Mouse (Mus musculus) cerebellum, postnatal 10 days (tissue): Measurements from ENCODE around the gene Inafm2.
A peak's percentile ranks its signal among the peaks of the same experiment; 100 is the strongest.

Source experiments
- DNase-seq, 2 experiments: peaks; one replicate each; pipeline ENCODE4 v3.0.0; 2021; ENCODE audit warnings: mixed read lengths in 2 of 2

The Inafm2 gene

DNA sequence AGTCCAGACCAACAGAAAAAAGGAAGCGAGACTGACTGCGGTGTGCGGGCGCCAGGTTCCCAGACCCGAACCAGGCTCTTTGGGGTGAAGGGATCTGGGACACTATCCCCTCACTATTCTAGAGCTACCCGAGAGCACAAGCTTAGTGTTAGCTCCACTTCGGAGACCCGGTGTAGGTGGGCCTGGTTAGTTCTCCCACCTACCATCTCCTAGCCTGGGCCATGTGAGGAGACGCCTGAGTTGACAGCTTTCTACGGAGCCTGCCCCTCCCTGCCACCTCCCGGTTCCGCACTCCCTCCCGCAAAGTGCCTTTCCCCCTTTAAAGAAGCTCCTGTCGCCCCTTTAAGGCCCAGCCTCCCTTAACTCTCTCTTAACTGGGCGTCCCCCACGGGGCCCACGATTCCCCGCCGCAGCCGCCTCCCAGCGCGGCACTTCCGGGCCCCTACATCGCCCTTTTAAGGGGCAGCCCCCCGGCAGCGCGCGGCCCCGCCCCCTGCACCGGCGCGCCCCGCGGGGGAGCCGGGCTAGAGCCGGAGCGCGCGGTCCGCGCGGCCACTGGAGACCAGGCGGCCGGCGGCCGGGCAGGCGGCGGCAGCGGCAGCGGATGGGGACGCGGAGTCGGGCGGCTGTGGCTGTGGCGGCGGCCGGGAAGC, at the start of gene Inafm2:
Gene Inafm2, plus strand, starts transcription at position 527 of the 653 bp plus-strand sequence.
- DNase-seq: peak; percentile 91 to 95

DNA sequence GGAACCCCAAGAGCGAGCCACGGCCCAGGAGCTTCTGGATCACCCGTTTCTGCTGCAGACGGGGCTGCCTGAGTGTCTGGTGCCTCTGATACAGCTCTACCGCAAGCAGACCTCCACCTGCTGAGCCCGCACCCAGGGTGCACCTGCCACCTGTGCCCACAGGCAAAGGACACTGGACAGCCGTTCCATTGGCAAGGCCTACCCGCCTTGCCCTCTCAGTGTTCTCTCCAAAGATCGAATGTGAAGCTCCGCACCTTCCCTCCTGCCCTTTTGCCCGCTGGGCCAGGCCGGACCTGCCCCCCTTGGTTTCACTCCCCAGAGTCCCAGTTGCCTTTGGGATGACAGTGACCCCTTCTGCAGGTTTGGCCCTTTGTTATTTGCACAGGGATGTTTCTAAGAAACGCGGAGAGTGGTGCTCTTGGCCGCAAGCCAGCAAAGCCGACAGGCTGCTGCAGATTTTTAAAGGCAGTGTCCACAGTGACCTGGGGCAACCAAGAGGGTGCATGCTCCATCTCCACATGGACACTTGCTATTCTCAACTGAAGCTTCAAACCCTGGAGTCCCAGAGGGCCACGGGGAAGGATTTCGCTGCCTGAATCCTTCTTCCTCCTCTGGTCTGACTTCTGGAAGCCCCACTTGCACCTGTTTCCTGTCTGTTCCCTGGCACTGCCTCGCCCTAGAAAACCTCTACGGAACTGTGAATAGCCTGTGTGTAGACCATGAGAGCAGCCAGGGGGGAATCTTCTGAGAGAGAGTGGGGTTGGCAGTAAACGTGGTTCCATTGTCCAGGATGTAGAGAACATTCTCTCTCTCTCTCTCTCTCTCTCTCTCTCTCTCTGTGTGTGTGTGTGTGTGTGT, 48.9 kb upstream of the Inafm2 start:
- DNase-seq: peak; percentile 49 to 67

DNA sequence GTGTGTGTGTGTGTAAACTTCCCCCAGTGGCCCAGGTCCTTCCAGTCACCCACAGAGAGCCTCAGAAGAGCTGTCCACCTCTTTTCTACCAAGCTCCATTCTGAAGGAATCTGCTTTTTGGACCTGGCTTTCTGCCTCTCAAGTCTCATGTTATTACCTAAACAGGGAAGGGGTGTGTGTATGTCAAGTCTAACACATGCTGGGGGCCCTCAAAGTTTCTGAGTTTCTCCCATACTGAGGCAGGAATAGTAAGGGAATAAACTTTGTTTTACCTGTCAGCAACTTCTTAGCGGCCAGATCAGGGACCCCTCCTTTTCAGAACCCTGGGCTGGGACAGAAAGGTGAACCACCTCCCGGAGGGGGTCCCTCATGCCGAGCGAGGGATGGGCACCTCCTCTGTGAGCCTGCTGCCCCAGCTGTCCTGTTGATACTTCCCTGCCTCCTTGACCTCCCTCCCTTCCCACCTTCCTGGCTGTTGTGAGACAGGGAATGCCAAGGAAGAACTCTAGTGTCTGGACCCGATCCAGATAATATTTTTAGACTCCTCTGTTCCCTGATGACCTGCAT, 48.2 kb upstream of the Inafm2 start:
- DNase-seq: no peak

DNA sequence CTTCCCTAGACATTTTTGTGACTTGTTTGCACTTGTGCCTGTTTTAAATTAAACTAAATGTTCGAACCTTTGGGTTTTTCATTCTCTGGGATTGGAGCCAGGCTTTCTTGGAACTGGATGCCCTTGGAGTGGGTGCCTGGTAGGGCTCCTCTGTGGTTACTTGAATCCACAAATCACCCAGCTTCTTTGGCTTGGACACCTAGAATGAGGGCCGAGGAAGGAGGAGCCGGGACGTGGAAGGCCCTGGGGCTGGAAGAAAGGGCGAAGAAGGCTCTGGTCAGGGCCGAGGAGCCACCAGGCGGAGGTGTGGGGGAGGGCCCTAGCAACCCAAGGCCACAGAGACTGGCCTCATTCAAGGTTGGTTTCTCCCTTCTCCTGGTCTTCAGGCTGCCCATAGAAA, 47.6 kb upstream of the Inafm2 start:
- DNase-seq: peak in 1 of 2 experiments; percentile 30

DNA sequence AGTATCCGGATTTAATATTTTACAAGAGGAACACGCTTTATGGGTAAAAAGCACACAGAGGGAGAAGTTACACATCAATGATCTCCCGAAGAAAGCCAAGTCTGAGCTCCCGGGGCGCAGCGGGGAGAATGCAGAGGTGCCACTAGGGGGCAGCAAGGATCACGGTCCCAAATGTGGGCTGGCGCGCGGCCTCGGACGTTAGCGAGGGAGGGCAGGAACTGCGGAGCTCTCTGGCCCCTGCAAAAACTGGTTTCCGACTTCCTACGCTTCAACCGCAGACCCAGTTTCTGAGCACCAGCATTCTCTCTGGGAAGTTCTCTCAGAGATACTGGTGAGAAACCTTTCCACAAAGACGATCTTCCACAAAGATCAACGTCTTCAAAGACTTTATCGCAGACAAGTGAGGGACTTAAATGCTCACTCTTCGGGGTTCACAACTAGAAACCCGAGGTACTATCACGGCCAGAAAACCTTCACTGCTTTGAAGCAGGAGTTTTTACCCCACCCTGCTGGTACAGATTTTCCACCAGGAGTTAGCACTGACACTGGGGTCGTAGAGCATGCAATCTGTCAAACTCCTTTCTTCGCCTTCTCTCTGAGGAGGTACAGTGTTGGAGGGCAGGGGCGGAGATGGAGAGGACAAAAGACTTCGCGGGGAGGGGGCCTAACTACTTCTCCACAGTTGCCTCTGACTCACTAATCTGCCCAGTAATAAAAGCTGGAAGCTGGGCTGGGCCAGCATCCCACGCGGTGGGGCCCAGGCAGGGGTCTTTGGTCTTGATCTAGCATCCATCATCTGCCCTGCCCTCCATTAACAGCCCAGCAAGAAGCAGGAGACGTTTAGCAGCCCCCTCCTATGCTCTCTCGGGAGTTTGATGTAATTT, 45.1 kb upstream of the Inafm2 start:
- peak; percentile 88 to 91 for DNase-seq

DNA sequence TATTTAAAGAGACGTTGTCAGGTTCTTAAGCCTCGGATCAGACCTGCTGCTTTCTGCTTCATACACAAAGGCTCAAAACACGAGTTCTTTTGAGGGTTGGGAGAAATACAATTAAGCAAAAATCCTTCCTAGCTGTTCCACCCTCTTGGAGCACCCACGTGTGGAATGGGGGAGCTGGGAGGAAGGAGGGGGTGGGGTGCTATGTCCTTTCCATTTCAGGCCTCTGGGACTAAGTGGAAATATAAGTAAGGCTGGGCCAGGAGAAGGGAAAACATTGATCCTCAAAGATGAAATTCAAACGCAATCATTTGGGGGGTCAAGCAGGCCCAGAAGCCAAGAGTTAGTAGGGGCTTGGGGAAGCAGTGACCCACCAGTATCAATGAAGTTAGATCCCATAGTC, 44.4 kb upstream of the Inafm2 start:
- no peak for DNase-seq

DNA sequence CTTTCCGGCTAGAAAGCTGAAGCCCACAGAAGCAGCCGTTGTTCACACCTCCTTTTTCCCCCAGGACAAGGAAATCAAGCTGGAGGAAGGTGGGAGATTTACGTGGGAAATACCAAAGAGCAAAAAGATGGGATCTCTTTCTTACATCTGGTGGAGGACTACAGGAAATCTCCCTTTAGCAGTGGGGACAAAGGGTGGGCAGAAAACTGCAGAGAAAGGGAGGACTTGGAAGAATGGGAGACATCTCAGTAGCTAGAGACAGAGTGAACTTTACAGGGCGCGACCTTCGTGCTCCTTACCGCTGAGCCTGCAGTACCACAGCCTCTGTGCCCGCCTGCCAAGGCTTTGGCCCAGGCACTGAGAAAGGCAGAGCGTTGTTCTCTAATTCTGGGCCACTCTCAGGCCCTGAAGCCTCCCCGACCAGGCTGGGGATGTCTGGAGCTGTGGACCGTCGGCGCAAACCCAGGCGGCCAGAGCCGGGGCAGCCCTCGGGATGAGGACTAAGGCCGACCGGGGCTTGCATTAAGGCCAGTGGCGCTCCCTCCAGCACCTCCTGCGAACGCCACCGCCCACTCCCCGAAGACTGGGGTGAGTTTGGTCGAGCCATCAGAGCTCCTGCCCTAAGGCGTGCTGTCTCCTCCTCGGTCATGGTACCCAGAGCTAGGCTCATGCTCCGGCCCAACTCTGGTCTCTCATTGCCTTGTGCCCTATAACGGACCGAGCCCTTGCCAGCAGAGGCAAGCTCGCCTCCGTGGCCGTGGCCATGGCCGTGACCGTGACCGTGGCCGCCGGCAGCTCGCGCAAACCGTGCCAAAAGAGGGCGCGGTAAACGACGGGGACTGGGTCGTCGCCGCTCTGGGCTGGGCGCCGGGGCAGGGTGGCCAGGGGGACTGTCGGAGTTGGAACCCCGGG, 43.3 kb upstream of the Inafm2 start:
- peak in 1 of 2 experiments; percentile 44 for DNase-seq

DNA sequence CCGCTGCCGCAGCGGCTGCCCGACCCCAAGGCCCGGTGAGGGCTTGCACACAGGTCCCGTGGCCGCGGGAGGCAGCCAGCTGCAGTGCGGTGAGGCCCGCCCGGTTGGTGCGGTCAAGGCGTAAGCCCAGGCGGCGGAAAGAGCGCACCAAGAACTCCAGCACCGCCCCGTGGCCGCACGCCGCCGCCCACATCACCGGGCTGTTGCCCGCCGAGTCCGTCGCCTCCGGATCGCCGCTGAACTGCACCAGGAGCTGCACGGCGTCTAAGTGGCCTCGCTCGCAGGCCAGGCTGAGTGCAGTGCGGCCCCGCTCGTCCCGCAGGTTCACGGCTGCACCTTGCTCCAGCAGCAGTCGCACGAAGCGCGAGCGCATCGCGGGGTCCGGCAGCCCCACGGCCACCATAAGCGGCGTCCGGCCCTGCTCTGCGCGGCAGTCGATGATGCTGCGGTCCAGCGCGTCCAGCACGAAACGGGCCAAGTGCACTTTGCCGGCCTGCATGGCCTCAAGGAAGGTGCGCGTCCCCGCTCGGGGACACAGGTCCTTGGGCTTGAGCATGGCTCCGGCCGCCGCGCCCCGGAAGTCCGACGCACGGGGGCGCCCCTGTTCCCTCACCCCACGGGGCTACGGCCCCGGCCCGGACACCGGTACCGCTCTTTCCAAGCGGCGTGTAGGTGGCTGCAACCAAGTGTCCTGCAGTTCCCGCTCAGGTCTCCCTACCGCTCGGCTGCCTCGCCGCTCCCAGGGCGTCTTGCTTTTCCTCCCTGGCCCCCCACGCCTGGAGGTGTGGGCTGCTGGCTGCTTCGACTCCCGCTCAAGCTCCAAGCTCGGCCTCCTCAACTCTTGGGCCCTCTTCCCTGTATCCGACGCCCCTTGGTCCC, 42.4 kb upstream of the Inafm2 start:
- peak; percentile 63 to 64 for DNase-seq

DNA sequence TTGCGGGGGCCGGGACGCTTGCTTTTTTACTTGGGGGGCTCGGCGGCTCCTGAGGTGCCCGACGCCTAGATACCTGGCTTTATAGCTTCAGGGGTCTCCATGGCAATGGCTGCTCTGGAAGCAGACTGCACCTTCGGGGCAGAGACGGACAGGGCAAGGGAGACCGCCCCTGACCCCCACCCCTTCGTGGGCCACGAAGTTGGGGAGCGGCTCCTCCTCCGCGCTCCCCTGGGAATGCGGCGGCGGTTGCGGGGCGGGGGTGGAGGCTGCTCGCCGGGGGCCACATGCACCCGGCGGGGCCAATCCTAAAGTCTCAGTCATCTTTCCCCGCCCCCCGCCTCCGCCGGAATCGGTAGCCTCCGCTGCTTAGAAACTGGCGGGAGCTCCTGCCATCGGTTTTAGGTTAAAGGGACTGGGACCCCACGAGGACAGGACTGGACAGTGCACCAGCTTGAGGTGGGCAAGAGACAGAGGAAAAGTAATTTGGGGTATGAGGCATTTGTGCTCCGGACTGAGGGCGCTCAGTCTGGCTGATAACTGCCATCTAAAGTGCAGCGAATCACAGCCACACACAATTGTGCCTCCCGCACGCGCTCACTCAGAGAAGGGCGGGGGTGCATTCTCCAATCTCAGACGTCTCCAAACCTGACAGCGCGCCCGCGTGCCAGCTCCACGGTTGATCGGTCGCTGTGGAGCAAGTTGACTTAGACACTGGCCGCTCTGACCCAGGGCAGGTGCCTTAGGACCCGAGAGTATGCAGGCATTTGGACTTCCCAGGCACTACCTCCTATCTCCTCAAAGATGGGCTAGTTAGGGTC, 41.4 kb upstream of the Inafm2 start, which contains the start of gene Ankrd63:
Gene Ankrd63, minus strand, starts transcription at position 51 of the 818 bp plus-strand sequence.
- peak in 1 of 2 experiments; percentile 41 for DNase-seq

DNA sequence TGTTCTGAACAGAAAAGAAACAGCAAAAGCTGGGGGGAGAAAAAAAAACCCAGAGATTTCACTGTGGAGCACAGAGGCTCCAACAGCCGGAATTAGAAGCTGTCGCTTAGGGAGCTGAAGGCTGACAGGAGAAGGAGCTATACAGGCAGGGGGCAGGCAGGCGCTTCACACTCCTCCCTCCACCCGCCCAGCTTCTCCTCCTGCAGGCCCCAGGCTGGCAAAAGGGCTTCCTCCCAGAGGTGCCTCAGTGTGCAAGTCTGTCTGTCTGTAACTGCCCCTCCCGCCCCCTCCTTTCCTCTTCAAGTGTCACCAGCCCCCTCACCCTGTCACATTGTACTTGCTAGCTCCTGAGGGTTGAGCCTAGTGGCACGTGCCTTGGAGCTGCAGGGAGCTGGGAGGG, 39.1 kb upstream of the Inafm2 start:
- no peak for DNase-seq

DNA sequence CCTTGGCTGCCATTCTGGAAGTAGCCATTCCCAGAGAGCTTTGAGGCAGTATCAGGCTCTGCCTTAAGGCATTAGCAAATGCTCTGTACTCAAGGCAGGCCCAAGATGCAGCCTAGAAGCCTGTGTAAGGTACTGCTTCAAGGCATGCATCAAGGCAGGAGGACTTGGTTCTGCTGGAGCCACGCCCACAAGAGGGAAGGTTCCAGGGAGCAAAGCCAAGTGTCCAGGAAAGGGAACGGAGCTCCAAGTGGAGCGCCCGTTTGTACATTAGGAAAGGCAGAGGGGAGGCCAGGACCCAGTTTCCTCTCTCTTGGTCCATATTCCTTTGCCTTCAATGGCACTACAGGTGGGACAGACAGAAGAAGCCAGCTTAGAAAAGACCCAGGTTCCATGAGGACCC, 37.1 kb upstream of the Inafm2 start:
- DNase-seq: peak in 1 of 2 experiments; percentile 40

DNA sequence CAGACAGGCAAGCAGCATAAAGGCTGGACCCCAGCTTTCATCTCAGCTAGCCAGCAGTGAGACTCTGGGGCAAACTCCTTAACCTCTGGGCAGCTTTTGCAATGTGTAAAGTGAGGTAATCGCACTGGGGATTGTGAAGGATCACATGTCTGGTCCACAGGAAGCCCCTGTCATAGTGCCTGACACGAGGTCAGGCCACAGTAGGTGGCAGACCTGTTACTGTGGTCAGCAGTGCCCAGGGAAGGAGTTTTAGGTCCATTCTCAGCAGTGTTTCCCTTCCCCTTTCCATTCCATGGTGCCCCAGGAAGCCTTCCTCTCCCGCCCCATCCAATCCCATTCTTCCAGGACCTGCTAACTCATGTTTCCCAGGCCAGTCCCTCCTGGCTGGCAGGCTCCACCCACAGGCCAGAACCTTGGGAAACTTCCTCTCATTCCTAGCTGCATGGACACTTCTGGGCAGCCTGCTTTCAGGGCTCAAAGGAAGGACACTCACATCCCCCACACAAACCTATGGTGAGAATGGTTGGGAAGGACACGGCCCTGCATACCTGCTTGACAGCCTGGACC, 35.8 kb upstream of the Inafm2 start:
- DNase-seq: no peak

DNA sequence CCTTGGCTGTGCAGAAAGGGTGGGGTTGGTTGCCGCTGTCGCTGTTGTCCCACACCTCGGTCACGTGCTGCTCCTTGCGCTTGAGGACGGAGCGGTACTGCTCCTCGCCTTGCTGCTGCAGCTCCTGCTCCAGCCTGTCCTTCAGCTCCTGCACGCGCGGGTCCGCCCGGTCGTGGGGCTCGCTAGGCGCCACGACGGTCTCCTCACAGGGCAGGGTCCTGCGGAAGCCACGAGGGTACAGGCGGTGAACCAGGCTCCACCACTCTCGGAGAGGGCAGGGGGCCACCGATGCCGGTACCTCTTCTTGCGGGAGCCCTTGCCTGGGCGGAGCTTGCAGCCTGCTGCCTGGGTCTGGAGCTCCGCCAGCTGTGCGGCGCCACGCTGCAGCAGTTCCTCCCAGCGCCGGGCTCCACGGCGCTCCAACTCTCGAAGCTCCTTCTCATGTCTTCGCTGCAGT, 34.5 kb upstream of the Inafm2 start:
- DNase-seq: peak; percentile 70 to 75

DNA sequence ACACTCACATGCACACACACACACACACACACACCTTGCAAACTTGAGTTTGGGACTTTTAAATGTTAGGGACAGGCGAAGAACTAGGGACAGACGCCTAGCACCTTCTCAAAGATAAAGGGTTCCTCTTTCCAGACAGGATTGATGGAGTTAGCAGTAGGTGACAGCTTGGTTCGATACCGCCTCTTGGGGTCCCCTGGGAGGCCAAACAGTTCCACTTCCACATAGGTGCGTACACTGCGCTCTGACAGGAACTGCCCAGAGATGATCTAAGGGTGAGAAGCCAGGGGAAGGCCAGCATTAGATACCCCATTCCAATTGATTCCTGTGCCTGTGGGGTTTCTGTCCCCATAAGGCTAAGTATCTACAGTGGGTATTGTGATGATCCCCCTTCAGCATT, 31.9 kb upstream of the Inafm2 start:
- no peak for DNase-seq

DNA sequence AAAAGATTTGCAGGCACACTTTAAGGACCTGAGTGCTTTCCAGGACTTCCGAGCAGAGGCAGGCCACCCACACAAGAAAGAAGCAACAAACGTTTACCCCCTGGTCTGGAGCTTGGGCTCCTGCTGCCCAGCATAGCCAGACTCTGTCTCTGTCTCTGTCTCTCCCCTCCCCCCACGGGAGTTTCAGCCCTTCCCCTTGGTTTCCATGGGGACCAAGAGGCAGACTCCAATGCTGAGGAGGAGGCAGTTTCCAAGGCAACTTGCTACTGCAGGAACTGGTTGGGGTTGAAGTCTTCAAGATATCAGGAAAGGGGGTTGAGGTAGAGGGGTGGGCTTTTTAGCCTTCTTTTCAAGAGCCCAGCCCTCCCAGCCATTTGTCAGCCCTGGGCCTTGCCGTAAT, 31.3 kb upstream of the Inafm2 start:
- DNase-seq: peak in 1 of 2 experiments; percentile 42

DNA sequence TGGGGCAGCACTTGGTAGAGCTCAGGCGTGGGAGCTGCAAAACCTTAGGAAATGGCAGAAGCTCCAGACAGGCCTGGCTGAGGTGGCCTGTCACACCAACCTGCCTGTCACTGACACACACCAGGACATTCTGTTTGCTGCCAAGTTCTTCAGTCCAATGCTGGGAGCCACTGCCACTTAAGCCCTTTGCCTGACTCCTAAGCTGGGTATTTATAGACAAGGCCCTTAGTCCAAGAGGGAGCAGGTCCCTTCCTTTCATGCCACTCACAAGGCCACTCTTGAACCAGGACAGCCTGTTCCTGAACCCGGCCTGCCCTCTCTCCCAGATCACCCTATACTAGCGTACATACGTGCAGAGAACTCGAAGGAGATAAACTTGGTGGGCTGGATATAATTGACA, 28.9 kb upstream of the Inafm2 start:
- DNase-seq: peak; percentile 48 to 64

DNA sequence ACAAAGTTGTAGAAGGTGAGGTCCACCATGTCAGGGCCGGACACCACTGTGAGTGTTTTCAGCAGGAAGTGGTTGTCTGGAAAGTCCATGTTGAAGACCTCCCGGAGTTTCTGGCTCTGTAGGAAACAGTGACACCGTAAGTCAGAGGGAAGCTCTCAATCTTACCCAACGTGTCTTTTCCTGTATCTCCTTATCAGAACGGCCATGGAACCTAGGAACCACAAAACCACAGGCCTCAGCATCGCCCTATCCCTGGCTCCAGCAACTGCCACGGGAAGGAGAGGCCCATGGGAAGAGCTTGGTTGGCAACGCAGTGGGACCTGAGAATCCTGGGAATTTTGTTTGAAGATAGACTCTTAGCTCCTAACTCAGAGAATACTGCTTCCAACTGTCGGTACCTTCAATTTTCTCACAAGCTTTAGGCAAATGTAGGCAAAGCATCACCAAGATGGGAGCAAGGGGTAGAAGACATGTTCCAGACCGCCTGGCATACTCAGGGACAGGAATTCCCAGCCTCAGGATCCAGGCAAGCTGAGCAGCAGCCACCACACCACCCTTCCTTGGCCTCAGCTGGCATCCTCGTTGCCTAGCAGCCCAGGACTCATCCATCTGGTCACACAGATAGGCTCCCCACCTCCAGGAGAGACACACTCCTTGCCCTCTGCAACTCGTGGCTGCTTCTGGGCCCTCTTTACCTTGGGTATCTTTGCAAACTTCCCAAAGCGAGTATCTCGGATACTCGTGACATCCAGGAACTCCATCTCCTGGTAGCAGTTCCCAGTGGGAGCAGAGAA, 21.7 kb upstream of the Inafm2 start:
- DNase-seq: peak in 1 of 2 experiments; percentile 41

DNA sequence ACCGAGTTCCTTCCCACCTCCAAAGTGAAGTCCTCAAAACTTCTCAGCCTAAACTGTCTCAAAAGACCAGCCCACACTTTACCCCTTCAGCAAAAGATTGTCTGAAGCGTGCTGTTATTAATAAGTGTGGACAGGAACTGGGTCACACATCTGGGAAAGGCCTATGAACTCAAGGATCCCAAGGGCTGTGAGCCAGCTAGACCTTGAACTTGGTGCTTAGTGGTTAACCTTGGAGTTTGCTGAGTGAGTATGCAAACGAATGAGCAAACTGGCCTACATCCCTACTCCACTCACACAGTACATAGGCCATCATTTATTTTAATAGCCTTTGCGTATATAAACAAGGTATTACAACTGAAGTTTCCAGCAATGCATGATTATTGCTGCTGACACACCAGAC, 20.0 kb upstream of the Inafm2 start:
- no peak for DNase-seq
